Mouse (Mus musculus) heart, postnatal 0 days (tissue): Measurements from ENCODE around the gene Nsmce3. TPM values are rescaled to one million over a fixed set of nuclear protein-coding genes. Genes with fewer than 3 reads are reported as not detected.

Experiments
- ATAC-seq: fragments of 200-750 bp; cut with Nextera tagmentation; 2 replicates; pipeline ENCODE4 v1.8.0; 2017; ENCODE audit warnings: low read depth, moderate number of reproducible peaks, moderate library complexity; ENCODE audit not compliant: insufficient read depth
- DNase-seq: peaks from one replicate; pipeline ENCODE4 v3.0.0-alpha.2; 2016; ENCODE audit warnings: low spot score
- H3K27ac ChIP-seq: fragments of 300-500 bp; sonication (generic); 2 replicates; pipeline ENCODE4 v1.5.1; 2014; ENCODE audit warnings: low read depth, mild to moderate bottlenecking
- H3K27me3 ChIP-seq: fragments of 300-500 bp; sonication (generic); 2 replicates; pipeline ENCODE4 v1.6.1; 2014; ENCODE audit warnings: low read length, mixed read lengths; ENCODE audit not compliant: control insufficient read depth, insufficient read depth
- H3K36me3 ChIP-seq: fragments of 300-500 bp; sonication (generic); replicated peaks from 2 replicates; pipeline ENCODE4 v1.6.1; 2014; ENCODE audit warnings: low read length, mixed read lengths; ENCODE audit not compliant: control insufficient read depth, insufficient read depth
- H3K4me1 ChIP-seq: fragments of 300-500 bp; sonication (generic); 2 replicates; pipeline ENCODE4 v1.6.1; 2014; ENCODE audit warnings: antibody characterized with exemption; ENCODE audit not compliant: control insufficient read depth, insufficient read depth
- H3K4me2 ChIP-seq: fragments of 300-500 bp; sonication (generic); 2 replicates; pipeline ENCODE4 v1.6.1; 2014; ENCODE audit warnings: low read depth, mild to moderate bottlenecking, low read length, moderate library complexity
- H3K4me3 ChIP-seq: fragments of 300-500 bp; sonication (generic); 2 replicates; pipeline ENCODE4 v1.5.1; 2014; ENCODE audit warnings: low read depth, low read length
- H3K9ac ChIP-seq: fragments of 300-500 bp; sonication (generic); replicated peaks from 2 replicates; pipeline ENCODE4 v1.6.1; 2014; ENCODE audit warnings: low read depth, low read length, mixed read lengths
- H3K9me3 ChIP-seq: fragments of 300-500 bp; sonication (generic); replicated peaks from 2 replicates; pipeline ENCODE4 v1.6.1; 2016; ENCODE audit warnings: low read length; ENCODE audit not compliant: control insufficient read depth
- CTCF ChIP-seq: IDR thresholded peaks from 2 replicates; pipeline ENCODE4 v1.5.1; 2016; ENCODE audit warnings: antibody characterized with exemption, control low read depth, low read depth
- EP300 ChIP-seq: IDR thresholded peaks from 2 replicates; pipeline ENCODE4 v1.6.1; 2016; ENCODE audit warnings: antibody characterized with exemption, low read depth
- WGBS: fragments of 180-500 bp; shearing (Covaris S2); extraction: QIAGEN DNeasy Blood & Tissue Kit; methylation state at CpG from one replicate; pipeline ENCODE4 v1.1.7; 2014; 5-methylcytosine and 5-hydroxymethylcytosine counted together
- polyA plus RNA-seq: library from polyadenylated mRNA; unstranded; fragments of >200 nt; fragmentation: Nextera tagmentation; extraction: Ambion mirVana; gene quantifications from 2 replicates; pipeline ENCODE4 v1.2.1, GENCODE M21; 2015
- total RNA-seq: library from RNA; depleted of rRNA; stranded (reverse); fragments of >200 nt; gene quantifications from 2 replicates; pipeline ENCODE4 v1.2.3, GENCODE M21; 2014; ENCODE audit warnings: low replicate concordance

Nsmce3 gene
- total and polyA plus RNA-seq, 2 experiments from 2014 or later = 6.7 to 11.4 TPM

DNA sequence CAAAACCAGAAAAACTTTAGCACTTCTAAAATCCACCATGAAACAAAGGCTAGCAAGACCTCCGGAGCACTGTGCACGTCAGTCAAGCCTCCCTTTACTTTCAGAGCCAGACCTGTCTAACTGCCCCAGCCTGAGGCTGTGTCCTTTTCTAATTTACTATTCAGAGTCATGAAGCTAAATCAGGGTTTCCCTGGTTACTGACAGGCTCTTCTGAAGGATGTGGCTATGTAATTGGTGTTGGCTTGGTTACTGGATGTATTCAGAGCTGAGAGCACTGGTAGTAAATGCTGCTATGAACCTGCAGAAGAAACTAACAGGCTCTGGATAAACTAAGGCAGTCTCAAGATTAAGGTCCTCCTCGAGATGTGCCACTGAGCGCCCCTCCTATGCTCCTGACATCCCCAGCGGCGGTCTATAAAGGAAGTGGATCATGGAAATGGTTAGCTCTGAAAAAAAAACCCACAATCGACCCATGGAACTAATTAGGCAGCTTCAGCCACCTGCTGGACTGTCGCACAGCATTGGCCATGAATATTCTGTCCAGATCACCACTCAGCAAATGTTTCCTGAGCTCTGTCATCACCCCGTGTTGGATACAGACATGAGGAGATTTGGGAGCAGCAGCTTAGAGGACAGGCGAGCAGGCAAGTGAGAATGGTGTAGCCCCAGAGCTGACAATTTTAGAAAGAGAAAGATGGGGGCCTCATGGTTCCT is 31.7 kb downstream of the Nsmce3 start:
- no peak overlapping the region for H3K4me2 ChIP-seq
- no peak overlapping the region for H3K4me3 ChIP-seq
- TF ChIP-seq EP300 (no peak), CTCF (no peak)
- no peaks in the 10 kb centered on the region for H3K27me3 ChIP-seq
- no peaks in the 10 kb centered on the region for H3K36me3 ChIP-seq
- DNase-seq (peak; percentile 6), ATAC-seq (no peak)
- H3K27ac ChIP-seq = no peak overlapping the region
- H3K9ac ChIP-seq = no peak overlapping the region
- no peaks in the 10 kb centered on the region for H3K4me1 ChIP-seq
- 62% methylated on average over 10 of the region's 10 CpGs for WGBS
- H3K9me3 ChIP-seq = 0 out of 2 replicates have a peak, but pooled peaks cover 2% of the 10 kb centered on the region

DNA sequence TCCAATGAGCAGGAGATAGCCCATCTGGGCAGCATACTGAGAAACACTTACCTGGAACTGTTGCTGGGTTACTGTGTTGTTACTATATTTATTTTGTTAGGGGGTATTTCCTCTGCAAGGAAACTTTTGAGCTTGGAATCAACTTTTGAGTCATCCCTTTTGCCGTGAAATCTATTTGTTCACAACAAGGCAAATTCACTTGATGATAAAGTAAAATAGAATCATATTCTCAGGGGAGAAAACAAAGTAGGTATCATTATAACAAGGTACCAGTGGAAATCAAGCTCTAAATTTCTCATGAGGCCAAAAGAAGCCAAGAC is 32.3 kb downstream of the Nsmce3 start:
- Histone ChIP-seq H3K9ac (no peak overlapping the region), H3K4me3 (no peak overlapping the region), H3K4me2 (peak overlapping the region; percentile 61; the same call in 1 of the 2 replicates), H3K36me3 (no peaks in the 10 kb centered on the region), H3K4me1 (no peaks in the 10 kb centered on the region), H3K27me3 (no peaks in the 10 kb centered on the region), H3K27ac (no peak overlapping the region), H3K9me3 (0 out of 2 replicates have a peak, but pooled peaks cover 2% of the 10 kb centered on the region)
- DNase-seq (no peak), ATAC-seq (no peak)
- TF ChIP-seq CTCF = no peak
- TF ChIP-seq EP300 = no peak
- WGBS = 65% methylated on average over 1 of the region's 1 CpGs

DNA sequence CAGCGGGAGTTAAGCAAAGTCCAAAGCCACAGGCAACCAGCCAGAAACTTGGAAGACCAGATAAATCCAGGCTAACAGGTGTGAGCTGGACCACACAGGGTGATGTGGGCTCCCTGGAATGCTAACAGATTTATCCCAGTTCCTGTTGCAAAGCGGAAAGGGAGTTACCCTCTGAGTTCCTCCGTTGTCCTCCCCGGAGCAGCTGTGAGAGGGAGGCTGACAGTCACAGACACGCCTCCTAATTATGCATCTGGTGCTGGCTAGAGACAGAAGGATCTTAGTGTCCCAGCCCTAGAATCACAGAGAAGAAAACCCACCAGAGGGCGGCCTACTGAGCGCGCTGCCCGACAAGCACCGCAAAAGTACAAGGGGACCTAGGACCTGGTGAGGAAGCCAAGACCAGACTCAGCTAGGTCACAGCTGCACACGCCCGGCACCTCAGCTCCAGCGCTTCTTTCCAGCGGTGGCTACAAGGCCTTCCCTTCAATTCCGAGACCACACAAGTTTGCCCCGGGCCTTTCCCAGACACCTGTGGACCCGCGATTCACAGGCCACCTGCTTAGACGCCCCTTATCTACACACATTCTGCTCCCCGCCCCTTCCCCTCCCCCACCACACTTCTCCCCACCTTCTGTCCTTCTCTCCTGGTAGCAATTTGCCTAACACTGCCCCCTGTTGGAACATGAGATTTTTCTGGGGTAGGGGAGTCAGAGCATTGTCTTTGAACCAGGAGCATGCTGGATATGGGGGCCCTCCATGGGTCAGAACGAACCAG is 32.8 kb downstream of the Nsmce3 start:
- peak; percentile 53 for TF ChIP-seq CTCF
- TF ChIP-seq EP300 = no peak
- DNase-seq = peak; percentile 51
- H3K9ac ChIP-seq = no peak overlapping the region

DNA sequence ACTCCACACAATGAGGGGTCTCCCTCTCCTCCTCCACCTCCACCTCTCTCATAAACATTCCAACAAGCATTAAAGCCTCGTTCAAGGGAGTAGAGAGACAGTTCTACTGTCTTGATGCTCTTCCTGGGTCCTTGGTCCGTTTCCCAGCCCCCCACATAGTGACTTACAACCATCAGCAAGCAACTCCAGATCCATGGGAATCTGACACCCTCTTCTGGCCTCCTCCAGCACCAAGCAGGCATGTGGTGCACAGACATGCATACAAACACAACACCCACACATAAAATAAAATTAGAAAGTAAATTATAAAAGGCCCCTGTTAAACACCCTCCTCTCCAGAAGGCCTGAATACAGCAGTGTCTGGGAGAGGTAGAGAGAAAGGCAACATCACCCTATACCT is 33.5 kb downstream of the Nsmce3 start:
- TF ChIP-seq CTCF (no peak), EP300 (no peak)
- Histone ChIP-seq H3K4me2 (no peak overlapping the region), H3K27me3 (no peaks in the 10 kb centered on the region), H3K36me3 (no peaks in the 10 kb centered on the region), H3K9ac (no peak overlapping the region), H3K9me3 (no peaks in the 10 kb centered on the region), H3K27ac (no peak overlapping the region), H3K4me3 (no peak overlapping the region), H3K4me1 (no peaks in the 10 kb centered on the region)
- no peak for DNase-seq
- ATAC-seq = no peak
- WGBS = 56% methylated on average over 2 of the region's 2 CpGs

More for the DNA sequence above, 32.8 kb downstream of the Nsmce3 start:
- 2% methylated on average over 21 of the region's 21 CpGs for WGBS
- Histone ChIP-seq H3K4me1 (no peaks in the 10 kb centered on the region), H3K27me3 (no peaks in the 10 kb centered on the region), H3K9me3 (no peaks in the 10 kb centered on the region), H3K4me3 (peak overlapping the region; percentile 31), H3K36me3 (no peaks in the 10 kb centered on the region), H3K4me2 (peak overlapping the region; percentile 61), H3K27ac (no peak overlapping the region)
- peak; percentile 78 for ATAC-seq

DNA sequence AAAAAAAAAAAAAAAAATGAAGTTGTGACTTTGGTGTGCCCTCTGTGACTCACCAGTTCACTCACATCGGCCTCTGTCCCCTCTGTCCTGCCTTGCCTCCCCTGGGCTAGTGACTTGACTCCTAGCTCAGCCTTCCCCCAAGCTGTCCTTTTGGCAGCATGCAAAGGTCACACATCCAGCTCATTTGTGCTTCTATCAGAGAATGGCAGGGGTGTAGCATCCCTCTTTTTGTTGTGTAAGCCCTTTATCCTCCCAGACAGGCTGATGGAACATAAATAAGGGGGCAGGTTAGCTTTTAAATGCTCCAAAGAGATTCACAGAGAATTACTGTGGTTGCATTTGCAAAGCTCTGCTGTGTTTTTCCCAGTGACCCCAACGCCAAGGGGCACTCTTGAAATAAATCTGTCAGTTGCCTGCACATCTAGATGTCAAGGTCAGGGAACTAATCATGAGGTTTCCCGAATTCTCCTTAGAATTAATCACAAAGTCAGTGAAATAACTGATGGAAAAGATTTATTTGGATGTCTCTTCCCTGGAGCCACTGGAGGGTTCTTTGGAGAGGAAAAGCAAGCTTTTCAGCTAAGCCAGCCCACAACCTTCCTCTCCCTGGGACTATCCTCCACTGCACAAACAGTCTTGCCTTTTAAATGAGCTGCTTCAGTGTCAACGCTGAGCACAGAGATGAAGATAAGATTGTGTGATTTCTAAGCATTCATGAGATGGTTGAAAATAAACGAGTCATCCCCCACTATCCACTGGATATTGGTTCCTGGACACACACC is 42.4 kb downstream of the Nsmce3 start:
- Histone ChIP-seq H3K27ac (no peak overlapping the region), H3K9ac (no peak overlapping the region), H3K27me3 (no peaks in the 10 kb centered on the region), H3K4me2 (no peak overlapping the region), H3K36me3 (no peaks in the 10 kb centered on the region), H3K9me3 (0 out of 2 replicates have a peak, but pooled peaks cover 4% of the 10 kb centered on the region), H3K4me1 (no peaks in the 10 kb centered on the region), H3K4me3 (no peak overlapping the region)
- WGBS = 30% methylated on average over 5 of the region's 5 CpGs
- no peak for DNase-seq
- TF ChIP-seq CTCF (no peak), EP300 (no peak)
- no peak for ATAC-seq
